Mouse (Mus musculus) liver, postnatal 0 days (tissue): ENCODE results near the gene Mmachc.

Experiments used
- CTCF ChIP-seq: sonication (generic); IDR thresholded peaks from 2 replicates; pipeline ENCODE4 v1.5.1; 2016; ENCODE audit warnings: antibody characterized with exemption, low read depth
- EP300 ChIP-seq: IDR thresholded peaks from 2 replicates; pipeline ENCODE4 v1.6.1; 2016; ENCODE audit warnings: antibody characterized with exemption, low read depth, mild to moderate bottlenecking

- TF ChIP-seq CTCF (no peak), EP300 (no peak)
These were observed 22.9 kb upstream of the Mmachc start for GRCm38 (mm10) chr4:116731077-116731476.
